Mouse (Mus musculus) neural tube, embryonic 14.5 days (tissue): ENCODE measurements at regions not wholly inside any gene's neighbourhood (a gene's known extent, or its start where the extent isn't known, plus 50 kb on each side); places are given as distances from the start of the nearest gene placed in this dataset.
A peak's percentile ranks its signal among the peaks of the same experiment; 100 is the strongest.
"Not testable (repeated sequence)": the region's sequence is repeated elsewhere in the genome, so short reads cannot be mapped to it uniquely, and the experiment has no call there.

Experiments
- ATAC-seq: fragments of 200-750 bp; cut with Nextera tagmentation; 2 replicates; pipeline ENCODE4 v1.8.0; 2017; ENCODE audit warnings: low read depth, mild to moderate bottlenecking, moderate TSS enrichment, moderate library complexity
- H3K27ac ChIP-seq: fragments of 300-500 bp; sonication (generic); 2 replicates; pipeline ENCODE4 v1.5.1; 2014; ENCODE audit warnings: low read depth, mild to moderate bottlenecking, control low read depth, low read length, moderate library complexity, mixed read lengths
- H3K27me3 ChIP-seq: fragments of 300-500 bp; sonication (generic); 2 replicates; pipeline ENCODE4 v1.6.1; 2014; ENCODE audit warnings: low read length; ENCODE audit not compliant: control insufficient read depth, insufficient read depth
- H3K36me3 ChIP-seq: fragments of 300-500 bp; sonication (generic); 2 replicates; pipeline ENCODE4 v1.6.1; 2014; ENCODE audit warnings: low read length, mixed read lengths; ENCODE audit not compliant: control insufficient read depth, insufficient read depth
- H3K4me1 ChIP-seq: fragments of 300-500 bp; sonication (generic); 2 replicates; pipeline ENCODE4 v1.6.1; 2014; ENCODE audit warnings: low read length; ENCODE audit not compliant: control insufficient read depth, insufficient read depth
- H3K4me2 ChIP-seq: fragments of 300-500 bp; sonication (generic); 2 replicates; pipeline ENCODE4 v1.6.1; 2014; ENCODE audit warnings: mild to moderate bottlenecking, low read depth, low read length, control low read depth
- H3K4me3 ChIP-seq: fragments of 300-500 bp; sonication (generic); 2 replicates; pipeline ENCODE4 v1.5.1; 2014; ENCODE audit warnings: low read depth, low read length, control low read depth, mixed read lengths
- H3K9ac ChIP-seq: fragments of 300-500 bp; sonication (generic); replicated peaks from 2 replicates; pipeline ENCODE4 v1.6.1; 2014; ENCODE audit warnings: low read depth, mild to moderate bottlenecking, control low read depth, low read length, mixed read lengths
- H3K9me3 ChIP-seq: fragments of 300-500 bp; sonication (generic); 2 replicates; pipeline ENCODE4 v1.6.1; 2016; ENCODE audit warnings: low read length; ENCODE audit not compliant: control insufficient read depth
- WGBS: fragments of 180-500 bp; shearing (Covaris S2); extraction: QIAGEN DNeasy Blood & Tissue Kit; methylation state at CpG from one replicate; pipeline ENCODE4 v1.1.7; 2014; 5-methylcytosine and 5-hydroxymethylcytosine counted together

DNA sequence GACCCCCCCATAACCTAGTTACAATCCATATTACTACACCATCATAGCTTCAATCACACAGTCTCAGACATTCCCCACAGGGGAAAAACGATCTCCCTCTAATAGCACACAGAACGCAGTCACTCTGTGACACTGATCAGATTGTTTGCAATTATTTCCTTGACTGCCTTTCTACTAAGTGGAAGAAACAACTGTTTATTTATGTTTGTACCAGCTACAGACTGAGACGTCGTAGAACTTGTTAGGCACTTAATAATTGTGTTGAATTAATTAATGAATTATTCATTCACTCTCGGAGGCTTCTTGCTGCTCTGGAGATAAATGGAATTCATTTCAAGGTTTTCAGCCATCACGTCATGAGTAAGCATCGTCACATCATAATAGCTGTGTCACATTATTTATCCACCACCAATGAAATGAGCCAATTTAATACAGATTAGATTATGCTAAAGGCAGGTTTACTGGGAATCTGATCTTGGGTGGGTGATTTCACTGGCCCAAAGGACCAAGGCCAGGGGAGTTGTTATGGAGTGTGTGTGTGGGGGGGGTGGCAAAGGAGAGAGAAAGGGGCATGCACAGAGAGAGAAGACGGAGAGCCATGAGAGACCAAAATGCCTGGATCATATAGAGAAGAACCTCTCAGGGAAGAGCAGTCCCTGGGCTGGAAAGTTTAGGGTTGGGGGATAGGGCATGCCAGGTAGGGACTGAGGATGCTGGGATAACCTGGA, 355.7 kb upstream of the Zwint start:
- Histone ChIP-seq H3K4me3 (no peak overlapping the region), H3K9ac (no peak overlapping the region), H3K27ac (no peak overlapping the region), H3K27me3 (no peaks in the 10 kb centered on the region), H3K4me2 (no peak overlapping the region), H3K9me3 (no peaks in the 10 kb centered on the region), H3K4me1 (no peaks in the 10 kb centered on the region; the same call in 1 of the 2 replicates), H3K36me3 (no peaks in the 10 kb centered on the region)
- ATAC-seq = peak; percentile 77
- WGBS = 39% methylated on average over 8 of the region's 8 CpGs

DNA sequence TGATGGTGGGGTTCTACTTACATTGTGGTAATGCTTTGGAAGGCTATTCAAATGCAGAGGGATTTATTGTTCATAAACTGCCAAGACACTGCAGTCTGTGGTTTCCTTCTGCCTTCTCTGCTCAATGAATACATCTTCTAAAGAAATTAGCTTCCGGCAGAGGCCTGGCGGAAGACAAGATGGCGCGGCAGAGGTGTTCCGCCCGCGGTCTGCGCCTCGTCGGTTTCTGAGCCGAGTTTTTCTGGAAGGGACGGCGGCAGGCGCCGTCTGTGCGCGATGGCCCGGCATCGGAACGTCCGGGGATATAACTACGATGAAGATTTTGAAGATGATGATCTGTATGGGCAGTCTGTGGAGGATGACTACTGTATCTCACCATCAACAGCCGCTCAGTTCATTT, 345.6 kb upstream of the Zwint start:
- WGBS = 93% methylated on average over 23 of the region's 23 CpGs
- not testable (repeated sequence) for H3K36me3 ChIP-seq, H3K27me3 ChIP-seq, H3K4me1 ChIP-seq, H3K9ac ChIP-seq, H3K4me2 ChIP-seq, ATAC-seq, H3K9me3 ChIP-seq, H3K27ac ChIP-seq, H3K4me3 ChIP-seq

DNA sequence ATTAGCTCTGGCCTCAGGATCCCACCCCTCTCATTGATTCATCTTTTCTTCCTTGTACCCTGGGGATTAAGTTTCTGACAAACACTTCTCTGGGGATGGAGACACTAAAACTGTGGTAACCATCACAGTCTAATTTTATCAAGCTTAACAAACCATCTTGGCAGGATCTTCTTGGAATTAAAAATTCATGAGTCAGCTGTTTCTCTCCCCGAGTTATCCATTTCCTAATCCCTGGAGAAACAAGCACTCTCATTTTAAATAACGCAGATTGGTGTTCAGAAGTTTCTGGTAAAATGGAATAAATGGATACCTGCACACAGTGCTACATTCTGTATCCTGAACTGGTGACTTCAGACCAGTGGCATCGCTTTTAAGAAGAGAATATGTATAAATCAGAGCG, 336.3 kb upstream of the Zwint start:
- Histone ChIP-seq H3K4me2 (no peak overlapping the region), H3K9me3 (no peaks in the 10 kb centered on the region), H3K27me3 (no peaks in the 10 kb centered on the region), H3K27ac (no peak overlapping the region), H3K9ac (no peak overlapping the region), H3K4me1 (no peaks in the 10 kb centered on the region), H3K36me3 (no peaks in the 10 kb centered on the region), H3K4me3 (no peak overlapping the region)
- ATAC-seq = no peak
- 70% methylated on average over 4 of the region's 4 CpGs for WGBS

DNA sequence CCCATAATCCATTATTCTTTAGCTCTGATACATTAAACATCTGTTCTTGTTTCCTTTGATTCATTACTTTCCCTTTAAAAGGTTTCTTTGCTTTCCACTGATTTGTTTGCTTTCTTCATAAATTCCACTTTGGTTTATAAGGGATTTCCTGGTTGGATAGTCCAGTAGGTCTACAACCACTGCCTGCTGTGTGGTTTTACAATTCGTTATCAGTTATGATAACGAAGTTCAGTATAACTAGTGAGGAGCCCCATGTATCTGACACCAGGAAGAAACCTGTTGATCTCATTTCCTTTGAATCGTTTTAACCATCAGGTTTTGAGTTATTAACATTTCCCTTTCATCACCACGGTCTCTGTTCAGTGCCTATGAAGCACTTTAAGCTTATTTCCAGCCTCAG, 334.3 kb upstream of the Zwint start:
- H3K27ac ChIP-seq = no peak overlapping the region
- H3K4me2 ChIP-seq = no peak overlapping the region
- H3K4me3 ChIP-seq = no peak overlapping the region
- no peaks in the 10 kb centered on the region for H3K27me3 ChIP-seq
- WGBS = 86% methylated on average over 4 of the region's 4 CpGs
- no peak for ATAC-seq
- no peak overlapping the region for H3K9ac ChIP-seq
- no peaks in the 10 kb centered on the region for H3K9me3 ChIP-seq
- H3K4me1 ChIP-seq = no peaks in the 10 kb centered on the region
- H3K36me3 ChIP-seq = no peaks in the 10 kb centered on the region

DNA sequence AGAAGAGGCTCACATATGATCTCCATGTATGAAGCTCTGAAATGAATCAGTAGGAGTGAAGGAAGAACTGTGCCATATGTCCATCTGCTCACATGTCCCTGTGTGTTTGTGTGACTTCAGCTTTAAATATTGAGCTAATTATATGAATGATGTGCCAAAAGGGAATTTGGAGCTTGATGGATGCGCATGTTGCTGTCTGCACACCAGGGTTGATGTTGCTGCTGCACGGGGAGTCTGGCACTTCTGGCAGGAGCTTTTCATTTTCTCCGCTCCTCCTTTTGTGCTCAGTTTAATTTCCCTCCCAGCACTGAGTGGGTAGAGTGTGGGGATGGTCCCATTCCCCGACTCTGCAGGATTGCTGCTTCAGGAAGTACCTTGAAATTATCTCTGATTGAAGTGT, 328.0 kb upstream of the Zwint start:
- H3K9ac ChIP-seq = no peak overlapping the region
- no peak overlapping the region for H3K27ac ChIP-seq
- H3K36me3 ChIP-seq = no peaks in the 10 kb centered on the region
- no peaks in the 10 kb centered on the region for H3K9me3 ChIP-seq
- no peak overlapping the region for H3K4me2 ChIP-seq
- 0 out of 2 replicates have a peak, but pooled peaks cover 3% of the 10 kb centered on the region for H3K4me1 ChIP-seq
- no peak for ATAC-seq
- 23% methylated on average over 4 of the region's 4 CpGs for WGBS
- no peak overlapping the region for H3K4me3 ChIP-seq
- H3K27me3 ChIP-seq = no peaks in the 10 kb centered on the region

DNA sequence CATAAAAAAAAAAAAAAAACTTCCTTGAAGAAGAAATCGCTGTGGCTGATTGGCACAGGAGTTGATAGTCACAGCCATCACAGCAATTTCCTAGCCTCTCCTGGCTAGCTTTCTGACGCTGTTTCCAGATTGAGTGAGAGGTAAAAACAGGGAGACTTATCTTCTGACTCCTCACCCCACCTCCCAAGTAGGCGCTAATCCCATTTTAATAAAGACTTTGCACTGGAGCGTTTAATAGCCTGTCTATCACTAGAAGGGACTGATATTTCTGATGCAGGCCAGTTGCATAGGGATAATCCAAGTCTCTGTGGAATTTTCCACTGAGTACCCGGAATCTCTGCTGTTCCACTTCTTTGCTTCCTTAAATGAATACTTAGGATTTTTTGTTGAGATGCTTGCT, 307.4 kb upstream of the Zwint start:
- no peaks in the 10 kb centered on the region for H3K36me3 ChIP-seq
- H3K9ac ChIP-seq = no peak overlapping the region
- H3K4me2 ChIP-seq = no peak overlapping the region
- H3K27ac ChIP-seq = no peak overlapping the region
- H3K4me1 ChIP-seq = no peaks in the 10 kb centered on the region
- H3K9me3 ChIP-seq = no peaks in the 10 kb centered on the region
- H3K4me3 ChIP-seq = no peak overlapping the region
- 78% methylated on average over 5 of the region's 5 CpGs for WGBS
- no peak for ATAC-seq
- no peaks in the 10 kb centered on the region for H3K27me3 ChIP-seq

DNA sequence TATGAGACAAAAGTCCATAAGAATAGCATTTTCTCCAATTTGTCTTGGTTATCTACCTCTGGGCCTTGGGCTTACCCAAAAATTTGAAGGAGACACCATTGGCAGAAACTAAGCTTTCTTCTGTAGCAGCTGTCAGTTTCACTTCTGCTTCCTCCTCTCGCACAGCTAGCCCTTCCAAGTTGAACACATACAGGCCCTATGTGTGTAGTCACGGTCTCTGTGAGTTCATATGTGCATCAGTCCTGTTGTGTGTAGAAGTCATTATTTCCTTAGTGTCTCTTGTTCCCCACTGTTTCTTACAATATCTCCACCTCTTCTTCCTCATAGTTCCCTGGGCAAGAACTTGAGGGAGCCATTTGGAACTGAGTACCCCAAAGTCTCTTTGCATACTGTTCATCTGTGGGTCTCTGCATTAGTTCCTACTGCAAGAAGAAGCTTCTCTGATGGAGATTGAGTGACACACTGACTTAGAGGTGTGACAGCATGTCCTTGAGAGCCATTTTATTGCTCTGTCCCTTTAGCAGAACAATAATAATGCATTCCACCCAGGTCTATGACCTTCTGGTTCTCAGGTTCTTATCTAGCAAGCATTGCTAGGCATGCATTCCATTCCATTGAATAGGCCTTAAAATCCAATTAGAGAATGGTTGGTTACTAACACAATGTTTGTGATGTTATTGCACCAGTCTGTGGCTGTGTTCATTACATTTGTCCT, 306.5 kb upstream of the Zwint start:
- no peak overlapping the region for H3K4me2 ChIP-seq
- no peaks in the 10 kb centered on the region for H3K9me3 ChIP-seq
- H3K36me3 ChIP-seq = no peaks in the 10 kb centered on the region
- no peak overlapping the region for H3K9ac ChIP-seq
- no peaks in the 10 kb centered on the region for H3K4me1 ChIP-seq
- no peak for ATAC-seq
- no peaks in the 10 kb centered on the region for H3K27me3 ChIP-seq
- H3K27ac ChIP-seq = no peak overlapping the region
- no peak overlapping the region for H3K4me3 ChIP-seq
- WGBS = 89% methylated on average over 2 of the region's 2 CpGs

DNA sequence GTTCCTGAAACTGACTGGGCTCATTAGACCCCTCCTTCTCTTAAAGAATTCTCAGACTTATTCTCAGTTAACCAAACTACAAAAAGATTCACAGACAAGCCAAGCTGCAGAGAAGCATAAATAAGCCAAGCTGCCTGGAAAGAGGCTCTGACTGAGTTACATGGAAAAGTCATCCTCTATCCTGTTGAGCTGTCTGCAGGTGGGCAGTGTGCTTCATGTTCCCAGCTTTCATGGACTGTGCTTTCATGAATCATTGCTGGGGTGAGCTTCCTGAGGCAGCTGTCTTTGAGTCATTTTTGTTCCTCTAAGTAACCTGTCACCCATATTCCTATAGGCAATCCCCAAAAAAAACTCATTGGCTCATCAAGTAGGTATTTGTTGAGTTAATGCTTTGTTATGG, 301.8 kb upstream of the Zwint start:
- Histone ChIP-seq H3K9ac (no peak overlapping the region), H3K4me1 (no peaks in the 10 kb centered on the region), H3K36me3 (no peaks in the 10 kb centered on the region), H3K27ac (no peak overlapping the region), H3K4me3 (no peak overlapping the region), H3K4me2 (no peak overlapping the region), H3K27me3 (no peaks in the 10 kb centered on the region), H3K9me3 (no peaks in the 10 kb centered on the region)
- ATAC-seq = no peak

DNA sequence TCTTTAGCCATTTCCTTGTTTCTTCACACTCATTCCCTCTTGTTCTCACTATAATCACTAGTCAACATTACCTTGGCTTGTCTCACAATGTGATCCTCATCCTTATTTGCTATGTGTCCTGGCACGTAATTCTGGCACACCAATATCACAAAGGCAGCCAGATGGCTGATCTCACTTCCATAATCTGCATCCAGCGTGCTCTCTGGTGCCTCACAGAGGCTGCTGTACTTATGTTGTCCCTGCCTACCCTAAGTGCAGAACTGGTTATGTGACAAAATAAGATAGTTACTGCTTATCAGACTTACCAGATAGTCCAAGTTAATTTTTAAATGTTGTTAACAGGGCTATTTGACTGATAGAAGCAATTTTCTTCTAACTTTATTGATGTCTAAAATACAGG, 301.1 kb upstream of the Zwint start:
- no peaks in the 10 kb centered on the region for H3K27me3 ChIP-seq
- no peak overlapping the region for H3K27ac ChIP-seq
- no peak overlapping the region for H3K9ac ChIP-seq
- WGBS = 79% methylated on average over 2 of the region's 2 CpGs
- no peak overlapping the region for H3K4me2 ChIP-seq
- ATAC-seq = no peak
- no peak overlapping the region for H3K4me3 ChIP-seq
- H3K4me1 ChIP-seq = no peaks in the 10 kb centered on the region
- H3K9me3 ChIP-seq = no peaks in the 10 kb centered on the region
- H3K36me3 ChIP-seq = no peaks in the 10 kb centered on the region
